Mouse (Mus musculus) skeletal muscle tissue, adult 2 months (tissue): Measurements from ENCODE around the gene Ebf1.

Experiments
- DNase-seq: peaks from one replicate; pipeline ENCODE4 v3.0.0-alpha.2; 2012; ENCODE audit warnings: low read depth, low spot score

Ebf1 gene

GRCm38 (mm10) chr11:44738046-44738445 lies 120.9 kb downstream of the Ebf1 start:
- DNase-seq = no peak

GRCm38 (mm10) chr11:44738820-44739219 lies 121.7 kb downstream of the Ebf1 start:
- DNase-seq = no peak

- no peak for DNase-seq
These were observed 123.3 kb downstream of the Ebf1 start for GRCm38 (mm10) chr11:44740278-44741041.

GRCm38 (mm10) chr11:44741042-44741491 lies 124.0 kb downstream of the Ebf1 start:
- DNase-seq = no peak

GRCm38 (mm10) chr11:44744446-44744845 lies 127.3 kb downstream of the Ebf1 start:
- DNase-seq = no peak

- DNase-seq = no peak
These were observed 128.8 kb downstream of the Ebf1 start for GRCm38 (mm10) chr11:44745946-44746345.

GRCm38 (mm10) chr11:44746731-44747130 lies 129.6 kb downstream of the Ebf1 start:
- no peak for DNase-seq

- no peak for DNase-seq
These were observed 132.2 kb downstream of the Ebf1 start for GRCm38 (mm10) chr11:44749309-44749708.

- DNase-seq = no peak
These were observed 137.2 kb downstream of the Ebf1 start for GRCm38 (mm10) chr11:44754336-44754735.

GRCm38 (mm10) chr11:44756321-44756720 lies 139.2 kb downstream of the Ebf1 start:
- DNase-seq = no peak

- no peak for DNase-seq
These were observed 141.7 kb downstream of the Ebf1 start for GRCm38 (mm10) chr11:44758857-44759256.

GRCm38 (mm10) chr11:44761128-44761996 lies 144.2 kb downstream of the Ebf1 start:
- no peak for DNase-seq

GRCm38 (mm10) chr11:44763992-44764835 lies 147.1 kb downstream of the Ebf1 start:
- DNase-seq = no peak

GRCm38 (mm10) chr11:44764988-44765387 lies 147.9 kb downstream of the Ebf1 start:
- no peak for DNase-seq

- DNase-seq = no peak
These were observed 149.1 kb downstream of the Ebf1 start for GRCm38 (mm10) chr11:44766246-44766645.

- no peak for DNase-seq
These were observed 150.2 kb downstream of the Ebf1 start for GRCm38 (mm10) chr11:44767322-44767721.

- no peak for DNase-seq
These were observed 151.2 kb downstream of the Ebf1 start for GRCm38 (mm10) chr11:44768346-44768745.

- DNase-seq = no peak
These were observed 154.0 kb downstream of the Ebf1 start for GRCm38 (mm10) chr11:44770989-44771564.

- no peak for DNase-seq
These were observed 157.3 kb downstream of the Ebf1 start for GRCm38 (mm10) chr11:44774411-44774810.

GRCm38 (mm10) chr11:44775549-44775948 lies 158.4 kb downstream of the Ebf1 start:
- no peak for DNase-seq

- DNase-seq = no peak
These were observed 159.4 kb downstream of the Ebf1 start for GRCm38 (mm10) chr11:44776556-44776955.
